Mouse (Mus musculus) liver, embryonic 14.5 days (tissue): Measurements from ENCODE around the gene Apoh. TPM values are rescaled to one million over a fixed set of nuclear protein-coding genes. Genes with fewer than 3 reads are reported as not detected.

ENCODE experiments used
- ATAC-seq: fragments of 200-750 bp; cut with Nextera tagmentation; 2 replicates; pipeline ENCODE4 v1.8.0; 2017; ENCODE audit warnings: moderate number of reproducible peaks, mild to moderate bottlenecking, moderate library complexity; ENCODE audit not compliant: insufficient read depth
- DNase-seq, 3 experiments: peaks; one replicate each; pipeline ENCODE4 v3.0.0-alpha.2; 2012 to 2013; ENCODE audit warnings: low read depth in 3 of 3, low spot score in 3 of 3
- H3K27ac ChIP-seq: fragments of 300-500 bp; sonication (generic); 2 replicates; pipeline ENCODE4 v1.5.1; 2014; ENCODE audit warnings: moderate library complexity, mild to moderate bottlenecking, control low read depth, inconsistent platforms
- H3K27me3 ChIP-seq: fragments of 300-500 bp; sonication (generic); 2 replicates; pipeline ENCODE4 v1.6.1; 2014; ENCODE audit warnings: mild to moderate bottlenecking, low read length, moderate library complexity; ENCODE audit not compliant: control insufficient read depth, insufficient read depth
- H3K36me3 ChIP-seq: fragments of 300-500 bp; sonication (generic); replicated peaks from 2 replicates; pipeline ENCODE4 v1.6.1; 2014; ENCODE audit warnings: low read depth; ENCODE audit not compliant: control insufficient read depth, insufficient read depth
- H3K4me1 ChIP-seq, 2 experiments: fragments of 200-500 bp in 1 of 2; fragments of 300-500 bp in 1 of 2; sonication (generic) in 1 of 2; replicated peaks; 2 replicates each; pipeline ENCODE4 v1.6.1; 2012 to 2014; ENCODE audit warnings: antibody characterized with exemption in 1 of 2, inconsistent platforms in 1 of 2, low read length in 1 of 2; ENCODE audit not compliant: control insufficient read depth in 2 of 2, insufficient read depth in 2 of 2
- H3K4me2 ChIP-seq: fragments of 300-500 bp; sonication (generic); 2 replicates; pipeline ENCODE4 v1.6.1; 2014; ENCODE audit warnings: low read depth, mild to moderate bottlenecking, control low read depth, moderate library complexity
- H3K4me3 ChIP-seq, 2 experiments: fragments of 200-500 bp in 1 of 2; fragments of 300-500 bp in 1 of 2; sonication (generic) in 1 of 2; 2 replicates each; pipeline ENCODE4 v1.5.1; 2012 to 2014; ENCODE audit warnings: low read depth in 2 of 2, low read length in 2 of 2, mild to moderate bottlenecking in 2 of 2, control low read depth in 1 of 2, inconsistent platforms in 1 of 2, moderate library complexity in 1 of 2; ENCODE audit not compliant: insufficient read depth in 1 of 2
- H3K9ac ChIP-seq: fragments of 300-500 bp; sonication (generic); replicated peaks from 2 replicates; pipeline ENCODE4 v1.6.1; 2014; ENCODE audit warnings: mild to moderate bottlenecking, control low read depth, moderate library complexity
- H3K9me3 ChIP-seq: fragments of 300-500 bp; sonication (generic); 2 replicates; pipeline ENCODE4 v1.6.1; 2016; ENCODE audit warnings: low read length, mixed read lengths; ENCODE audit not compliant: control insufficient read depth
- CTCF ChIP-seq: IDR thresholded peaks from 2 replicates; pipeline ENCODE4 v1.5.1; 2016; ENCODE audit warnings: antibody characterized with exemption, low read depth, control low read depth
- EP300 ChIP-seq: IDR thresholded peaks from 2 replicates; pipeline ENCODE4 v1.6.1; 2016; ENCODE audit warnings: antibody characterized with exemption, low read depth
- WGBS: fragments of 180-500 bp; shearing (Covaris S2); extraction: QIAGEN DNeasy Blood & Tissue Kit; methylation state at CpG from one replicate; pipeline ENCODE4 v1.1.7; 2014; ENCODE audit not compliant: insufficient replicate concordance; 5-methylcytosine and 5-hydroxymethylcytosine counted together
- polyA plus RNA-seq, 2 experiments: library from polyadenylated mRNA; depleted of rRNA in 1 of 2; stranded (reverse) in 1 of 2; unstranded in 1 of 2; fragments of >200 nt; fragmentation: Nextera tagmentation in 1 of 2; extraction: Ambion mirVana in 1 of 2; gene quantifications; 2 replicates each; pipeline versions ENCODE4 v1.2.1 to v1.2.3; 2012 to 2014

The Apoh gene
- polyA plus RNA-seq, 2 experiments = 286 to 287 TPM

DNA sequence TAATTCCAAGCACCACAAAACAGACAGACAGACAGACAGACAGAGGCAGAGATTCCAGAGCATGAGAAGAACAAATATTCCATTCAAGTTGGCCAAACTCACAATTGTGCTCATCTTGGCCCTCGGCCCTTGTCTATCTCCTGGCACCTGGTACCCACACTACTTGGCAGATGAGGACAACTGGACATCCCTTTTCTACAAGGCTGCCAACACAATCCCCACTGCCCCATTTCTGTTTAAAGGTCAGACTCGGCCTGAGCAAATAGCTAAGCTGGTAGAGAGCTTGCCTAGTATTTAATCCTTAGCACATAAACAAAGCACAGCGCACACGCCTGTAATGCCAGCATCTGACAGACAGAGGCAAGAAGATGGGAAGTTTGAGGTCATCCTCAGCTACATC is 7.6 kb upstream of the Apoh start:
- no peak overlapping the region for H3K9ac ChIP-seq
- no peak for TF ChIP-seq CTCF
- TF ChIP-seq EP300 = no peak
- no peaks in the 10 kb centered on the region for H3K36me3 ChIP-seq
- 0 out of 4 replicates have a peak, but pooled peaks cover 0 to 1% of the 10 kb centered on the region in 2 experiments for H3K4me1 ChIP-seq
- no peak overlapping the region for H3K27ac ChIP-seq
- 62% methylated on average over 4 of the region's 4 CpGs for WGBS
- H3K9me3 ChIP-seq = no peaks in the 10 kb centered on the region
- no peak overlapping the region for H3K4me2 ChIP-seq
- H3K4me3 ChIP-seq = no peak overlapping the region
- H3K27me3 ChIP-seq = no peaks in the 10 kb centered on the region
- DNase-seq = no peak
- ATAC-seq = no peak

DNA sequence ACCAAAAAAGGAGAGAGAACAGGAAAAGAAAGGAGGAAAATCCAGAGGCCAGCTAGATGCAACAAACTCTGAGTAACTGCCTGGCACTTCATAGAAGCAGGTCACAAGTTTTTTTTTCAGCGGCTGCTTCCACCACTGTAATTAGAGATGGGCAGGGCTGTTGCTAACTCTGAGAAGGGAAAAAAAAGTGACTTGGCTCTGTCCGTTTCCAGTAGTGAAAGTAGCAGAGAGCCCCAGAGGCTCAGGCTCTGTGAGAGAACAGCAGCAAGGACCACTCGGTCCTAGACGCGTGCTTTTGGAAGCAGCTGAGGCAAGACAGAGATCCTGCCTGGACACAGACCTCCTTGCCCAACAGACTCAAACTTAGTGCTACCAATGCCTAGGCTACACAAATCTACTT is 6.7 kb upstream of the Apoh start:
- WGBS = 66% methylated on average over 5 of the region's 5 CpGs
- Histone ChIP-seq H3K9ac (no peak overlapping the region), H3K27me3 (no peaks in the 10 kb centered on the region), H3K27ac (no peak overlapping the region), H3K4me3 (no peak overlapping the region), H3K9me3 (no peaks in the 10 kb centered on the region), H3K4me2 (no peak overlapping the region), H3K36me3 (no peaks in the 10 kb centered on the region), H3K4me1 (0 out of 4 replicates have a peak, but pooled peaks cover 0 to 1% of the 10 kb centered on the region in 2 experiments)
- ATAC-seq (no peak), DNase-seq (no peak)
- TF ChIP-seq EP300 = no peak
- no peak for TF ChIP-seq CTCF

DNA sequence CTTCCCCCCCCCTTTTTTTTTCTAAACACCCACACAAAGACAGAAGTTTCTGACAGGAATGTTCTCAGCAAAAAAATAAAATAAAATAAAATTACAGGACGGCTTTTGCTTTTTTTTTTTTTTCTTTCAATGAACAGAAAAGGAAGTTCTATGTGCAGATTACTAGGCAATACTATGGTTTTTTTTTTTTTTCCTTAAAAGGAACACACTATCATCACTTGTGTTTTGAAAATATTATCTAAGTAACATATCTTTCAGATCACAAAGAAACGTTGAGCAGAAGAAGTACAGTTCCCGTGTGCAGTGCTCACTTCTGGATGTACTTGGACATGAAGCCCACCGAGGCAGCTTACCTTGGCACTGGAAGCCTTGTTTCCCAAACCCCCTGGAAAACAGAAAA is 2.9 kb upstream of the Apoh start:
- H3K4me3 ChIP-seq = no peak overlapping the region
- TF ChIP-seq CTCF (no peak), EP300 (no peak)
- H3K36me3 ChIP-seq = no peaks in the 10 kb centered on the region
- peaks cover 13% of the 10 kb centered on the region for H3K27me3 ChIP-seq
- no peak overlapping the region for H3K4me2 ChIP-seq
- peaks cover 0 to 5% of the 10 kb centered on the region in 2 experiments; a peak in 3 of 4 replicates for H3K4me1 ChIP-seq
- 41% methylated on average over 4 of the region's 4 CpGs for WGBS
- no peak overlapping the region for H3K9ac ChIP-seq
- H3K27ac ChIP-seq = no peak overlapping the region
- ATAC-seq = no peak
- DNase-seq = no peak
- H3K9me3 ChIP-seq = no peaks in the 10 kb centered on the region

DNA sequence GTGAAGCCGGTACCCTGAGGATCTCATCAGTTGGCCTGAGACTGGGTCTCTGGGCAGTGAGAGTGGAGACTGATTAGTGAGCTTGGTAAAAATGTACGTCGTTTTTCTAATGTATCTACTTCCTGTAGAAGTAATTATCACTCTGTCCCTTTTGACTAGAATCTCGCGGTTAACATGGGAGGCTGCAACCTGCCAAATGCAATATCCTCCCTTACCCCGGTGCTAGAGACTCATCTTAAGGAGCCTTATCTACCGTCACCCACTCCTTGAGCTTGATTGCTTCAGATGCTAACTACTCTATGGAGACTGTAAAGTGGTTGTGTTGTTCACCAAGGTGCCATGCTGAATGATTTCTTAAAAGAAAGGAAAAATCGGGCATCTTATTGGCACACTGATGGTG is 1.4 kb upstream of the Apoh start:
- TF ChIP-seq EP300 = no peak
- TF ChIP-seq CTCF = no peak
- ATAC-seq (no peak), DNase-seq (no peak)
- H3K27me3 ChIP-seq = peaks cover 16% of the 10 kb centered on the region
- H3K4me1 ChIP-seq = peaks cover 0 to 5% of the 10 kb centered on the region in 2 experiments; a peak in 3 of 4 replicates
- H3K9me3 ChIP-seq = no peaks in the 10 kb centered on the region
- peak overlapping the region; percentile 76 for H3K4me2 ChIP-seq
- H3K36me3 ChIP-seq = no peaks in the 10 kb centered on the region
- H3K9ac ChIP-seq = no peak overlapping the region
- no peak overlapping the region for H3K27ac ChIP-seq
- no peak overlapping the region for H3K4me3 ChIP-seq
- 11% methylated on average over 8 of the region's 8 CpGs for WGBS

DNA sequence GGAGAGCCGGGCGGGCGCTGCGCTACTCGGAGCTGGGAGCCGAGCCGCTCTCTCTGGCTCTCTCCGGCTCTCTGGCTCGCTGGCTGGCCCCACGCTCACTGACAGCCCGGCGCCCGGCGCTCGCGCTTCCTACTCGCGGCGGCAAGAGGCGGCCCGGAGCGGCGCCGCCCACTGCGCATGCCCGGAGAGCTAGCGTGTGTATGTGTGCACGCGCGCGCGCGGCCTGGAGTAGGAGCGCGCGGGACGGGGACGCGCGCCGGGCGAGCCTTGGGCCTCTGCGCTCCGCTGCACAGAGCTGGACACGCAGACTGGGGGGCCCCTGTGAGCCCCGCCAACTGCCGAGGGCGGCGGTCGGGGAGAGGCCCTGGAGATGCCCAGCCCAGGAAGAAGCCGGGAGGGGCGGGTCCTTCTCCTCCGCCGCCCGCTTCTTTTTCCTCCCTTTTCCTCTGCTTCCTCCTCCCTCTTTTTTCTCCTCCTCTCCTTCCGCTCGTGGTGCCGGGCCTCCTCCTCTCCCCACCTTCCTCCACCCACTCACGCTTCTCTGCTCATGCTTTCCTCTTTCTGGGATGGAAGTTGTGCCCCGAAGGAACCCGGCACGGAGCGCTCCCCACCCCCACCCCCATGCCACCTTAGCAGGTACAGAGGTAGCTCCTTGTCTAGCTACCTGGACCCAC is 772 bp downstream of the Apoh start, which contains the start of gene Prkca:
TSS of gene Prkca (minus strand) at position 140 of the 674 bp plus-strand sequence.
- Histone ChIP-seq H3K4me3 (peak within 1 kb of the TSS; percentile 61 to 70), H3K9ac (peak within 1 kb of the TSS; percentile 32; the same call in 1 of the 2 replicates), H3K36me3 (no peaks in the 10 kb centered on the region), H3K9me3 (no peaks in the 10 kb centered on the region), H3K4me2 (peak within 1 kb of the TSS; percentile 76), H3K27ac (no peak within 1 kb of the TSS), H3K4me1 (peaks cover 0 to 5% of the 10 kb centered on the region in 2 experiments; a peak in 3 of 4 replicates), H3K27me3 (peaks cover 16% of the 10 kb centered on the region)
- no peak for TF ChIP-seq EP300
- no peak for TF ChIP-seq CTCF
- WGBS = under 1% methylated on average over 60 of the region's 63 CpGs
- DNase-seq = peak; percentile 62 to 74 (median 65)
- ATAC-seq = peak; percentile 93
